Mouse (Mus musculus) midbrain, embryonic 12.5 days (tissue): ENCODE measurements around the gene Dlx3. TPM values are rescaled to one million over a fixed set of nuclear protein-coding genes. Genes with fewer than 3 reads are reported as not detected.

Experiments
- ATAC-seq: fragments of 200-750 bp; cut with Nextera tagmentation; 2 replicates; pipeline ENCODE4 v1.8.0; 2017; ENCODE audit warnings: low read depth, moderate TSS enrichment, moderate library complexity; ENCODE audit not compliant: low FRiP score
- H3K27ac ChIP-seq: fragments of 300-500 bp; sonication (generic); replicated peaks from 2 replicates; pipeline ENCODE4 v1.5.1; 2016; ENCODE audit warnings: mild to moderate bottlenecking
- H3K27me3 ChIP-seq: fragments of 300-500 bp; sonication (generic); 2 replicates; pipeline ENCODE4 v1.6.1; 2016; ENCODE audit warnings: mild to moderate bottlenecking
- H3K36me3 ChIP-seq: fragments of 300-500 bp; sonication (generic); 2 replicates; pipeline ENCODE4 v1.6.1; 2016
- H3K4me1 ChIP-seq: fragments of 300-500 bp; sonication (generic); 2 replicates; pipeline ENCODE4 v1.6.1; 2016
- H3K4me2 ChIP-seq: fragments of 300-500 bp; sonication (generic); replicated peaks from 2 replicates; pipeline ENCODE4 v1.6.1; 2016; ENCODE audit warnings: mild to moderate bottlenecking, moderate library complexity
- H3K4me3 ChIP-seq: fragments of 300-500 bp; sonication (generic); 2 replicates; pipeline ENCODE4 v1.5.1; 2016; ENCODE audit warnings: mild to moderate bottlenecking
- H3K9ac ChIP-seq: fragments of 300-500 bp; sonication (generic); replicated peaks from 2 replicates; pipeline ENCODE4 v1.6.1; 2016; ENCODE audit warnings: mild to moderate bottlenecking, moderate library complexity
- H3K9me3 ChIP-seq: fragments of 300-500 bp; sonication (generic); 2 replicates; pipeline ENCODE4 v1.6.1; 2016; ENCODE audit warnings: mild to moderate bottlenecking
- WGBS: fragments of 180-500 bp; shearing (Covaris S2); methylation state at CpG from one replicate; pipeline ENCODE4 v1.1.7; 2016; 5-methylcytosine and 5-hydroxymethylcytosine counted together
- polyA plus RNA-seq: library from polyadenylated mRNA; unstranded; fragments of >200 nt; fragmentation: Nextera tagmentation; extraction: Ambion mirVana; gene quantifications from 2 replicates; pipeline ENCODE4 v1.2.1, GENCODE M21; 2016

Gene Dlx3
- polyA plus RNA-seq, 1 experiment from 2014 or later = 0.71 TPM

DNA sequence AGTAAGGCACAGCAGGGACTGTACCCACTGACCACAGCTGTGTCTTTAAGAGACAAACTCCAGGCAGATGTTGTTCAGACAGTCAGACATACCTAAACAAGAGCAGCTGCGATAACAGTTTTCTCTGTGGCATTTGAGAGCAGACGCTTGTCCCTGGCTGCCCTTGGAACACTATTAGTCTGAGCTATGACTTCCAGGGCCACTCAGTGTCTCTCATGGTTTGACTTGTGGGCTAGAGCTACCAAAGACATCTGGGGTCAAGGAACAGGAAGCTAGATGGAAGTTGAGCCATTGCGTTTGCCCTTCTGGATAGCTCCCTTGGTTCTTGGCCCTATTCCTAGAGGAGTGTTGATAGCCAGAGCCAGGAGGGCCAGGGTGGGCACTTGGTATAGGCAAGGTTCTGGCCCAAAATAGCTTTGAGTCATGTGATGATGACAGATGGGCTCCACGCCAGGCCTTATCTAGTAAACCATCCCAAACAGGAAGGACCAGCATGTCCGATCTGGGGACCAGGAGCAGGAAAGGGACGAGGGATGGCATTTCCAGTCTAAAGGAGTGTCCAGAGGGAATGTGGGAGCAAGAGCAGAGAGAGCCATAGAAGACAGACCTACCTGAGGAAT is 40.6 kb upstream of the Dlx3 start:
- peaks cover 62% of the 10 kb centered on the region for H3K27me3 ChIP-seq
- no peak overlapping the region for H3K4me3 ChIP-seq
- H3K4me1 ChIP-seq = peaks cover 16% of the 10 kb centered on the region
- H3K9ac ChIP-seq = no peak overlapping the region
- H3K27ac ChIP-seq = no peak overlapping the region
- H3K9me3 ChIP-seq = no peaks in the 10 kb centered on the region
- ATAC-seq = no peak
- WGBS = 87% methylated on average over 6 of the region's 6 CpGs
- H3K36me3 ChIP-seq = no peaks in the 10 kb centered on the region
- no peak overlapping the region for H3K4me2 ChIP-seq

- H3K9me3 ChIP-seq = no peaks in the 10 kb centered on the region
- H3K9ac ChIP-seq = no peak overlapping the region
- peaks cover 48% of the 10 kb centered on the region for H3K27me3 ChIP-seq
- H3K4me2 ChIP-seq = no peak overlapping the region
- ATAC-seq = no peak
- no peak overlapping the region for H3K27ac ChIP-seq
- peaks cover 10% of the 10 kb centered on the region for H3K4me1 ChIP-seq
- no peaks in the 10 kb centered on the region for H3K36me3 ChIP-seq
- H3K4me3 ChIP-seq = no peak overlapping the region
- WGBS = 83% methylated on average over 6 of the region's 6 CpGs
Observed at GRCm38 (mm10) chr11:95080783-95081182, 39.1 kb upstream of the Dlx3 start.

- 92% methylated on average over 7 of the region's 7 CpGs for WGBS
- H3K4me1 ChIP-seq = 0 out of 2 replicates have a peak, but pooled peaks cover 2% of the 10 kb centered on the region
Observed at GRCm38 (mm10) chr11:95082896-95083295, 37.0 kb upstream of the Dlx3 start.

GRCm38 (mm10) chr11:95084175-95084574 is 35.7 kb upstream of the Dlx3 start:
- no peak for ATAC-seq
- H3K4me2 ChIP-seq = no peak overlapping the region

More at GRCm38 (mm10) chr11:95082896-95083295, 37.0 kb upstream of the Dlx3 start:
- H3K27ac ChIP-seq = no peak overlapping the region
- no peak overlapping the region for H3K4me3 ChIP-seq
- no peaks in the 10 kb centered on the region for H3K36me3 ChIP-seq
- no peak overlapping the region for H3K4me2 ChIP-seq
- H3K9me3 ChIP-seq = no peaks in the 10 kb centered on the region
- H3K27me3 ChIP-seq = peaks cover 27% of the 10 kb centered on the region
- no peak for ATAC-seq
- H3K9ac ChIP-seq = no peak overlapping the region

GRCm38 (mm10) chr11:95084811-95085382 is 35.0 kb upstream of the Dlx3 start:
- 36% methylated on average over 5 of the region's 5 CpGs for WGBS
- Histone ChIP-seq H3K9ac (no peak overlapping the region), H3K9me3 (no peaks in the 10 kb centered on the region), H3K4me2 (no peak overlapping the region), H3K27me3 (peaks cover 8% of the 10 kb centered on the region), H3K36me3 (no peaks in the 10 kb centered on the region), H3K4me3 (no peak overlapping the region), H3K27ac (no peak overlapping the region), H3K4me1 (0 out of 2 replicates have a peak, but pooled peaks cover 2% of the 10 kb centered on the region)
- no peak for ATAC-seq

More at GRCm38 (mm10) chr11:95084175-95084574, 35.7 kb upstream of the Dlx3 start:
- WGBS = 28% methylated on average over 4 of the region's 4 CpGs
- Histone ChIP-seq H3K27me3 (peaks cover 14% of the 10 kb centered on the region), H3K4me1 (0 out of 2 replicates have a peak, but pooled peaks cover 2% of the 10 kb centered on the region), H3K9ac (no peak overlapping the region), H3K4me3 (no peak overlapping the region), H3K36me3 (no peaks in the 10 kb centered on the region), H3K27ac (no peak overlapping the region), H3K9me3 (no peaks in the 10 kb centered on the region)

DNA sequence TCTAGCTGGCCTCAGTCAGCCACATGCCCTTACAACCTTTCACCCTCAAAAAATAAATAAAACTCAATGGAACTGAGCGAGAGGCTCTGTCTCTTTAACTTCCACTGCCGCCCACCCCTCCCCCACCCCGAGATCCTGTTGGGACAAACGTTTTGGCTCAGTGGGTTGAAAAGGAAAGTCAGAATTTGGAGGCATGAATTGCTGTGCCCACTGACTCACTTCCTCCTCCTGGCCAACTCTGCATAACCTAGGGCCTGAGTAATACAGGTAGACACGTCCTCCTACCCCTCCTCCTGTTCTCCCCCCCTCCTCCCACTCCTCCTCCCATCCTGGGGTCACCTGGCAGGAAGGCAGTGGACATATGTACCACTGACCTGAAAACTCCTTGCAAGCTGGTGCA is 34.2 kb upstream of the Dlx3 start:
- H3K4me3 ChIP-seq = no peak overlapping the region
- ATAC-seq = no peak
- no peak overlapping the region for H3K27ac ChIP-seq
- no peaks in the 10 kb centered on the region for H3K9me3 ChIP-seq
- peaks cover 4% of the 10 kb centered on the region; the same call in 1 of the 2 replicates for H3K27me3 ChIP-seq
- no peaks in the 10 kb centered on the region for H3K36me3 ChIP-seq
- 13% methylated on average over 5 of the region's 5 CpGs for WGBS
- H3K9ac ChIP-seq = no peak overlapping the region
- 0 out of 2 replicates have a peak, but pooled peaks cover 2% of the 10 kb centered on the region for H3K4me1 ChIP-seq
- no peak overlapping the region for H3K4me2 ChIP-seq

GRCm38 (mm10) chr11:95086229-95086628 is 33.7 kb upstream of the Dlx3 start:
- H3K4me3 ChIP-seq = no peak overlapping the region
- H3K9me3 ChIP-seq = no peaks in the 10 kb centered on the region
- no peak for ATAC-seq
- peaks cover 4% of the 10 kb centered on the region; the same call in 1 of the 2 replicates for H3K27me3 ChIP-seq
- H3K9ac ChIP-seq = no peak overlapping the region
- 0 out of 2 replicates have a peak, but pooled peaks cover 2% of the 10 kb centered on the region for H3K4me1 ChIP-seq
- H3K4me2 ChIP-seq = no peak overlapping the region
- H3K27ac ChIP-seq = no peak overlapping the region
- 52% methylated on average over 5 of the region's 5 CpGs for WGBS
- no peaks in the 10 kb centered on the region for H3K36me3 ChIP-seq

DNA sequence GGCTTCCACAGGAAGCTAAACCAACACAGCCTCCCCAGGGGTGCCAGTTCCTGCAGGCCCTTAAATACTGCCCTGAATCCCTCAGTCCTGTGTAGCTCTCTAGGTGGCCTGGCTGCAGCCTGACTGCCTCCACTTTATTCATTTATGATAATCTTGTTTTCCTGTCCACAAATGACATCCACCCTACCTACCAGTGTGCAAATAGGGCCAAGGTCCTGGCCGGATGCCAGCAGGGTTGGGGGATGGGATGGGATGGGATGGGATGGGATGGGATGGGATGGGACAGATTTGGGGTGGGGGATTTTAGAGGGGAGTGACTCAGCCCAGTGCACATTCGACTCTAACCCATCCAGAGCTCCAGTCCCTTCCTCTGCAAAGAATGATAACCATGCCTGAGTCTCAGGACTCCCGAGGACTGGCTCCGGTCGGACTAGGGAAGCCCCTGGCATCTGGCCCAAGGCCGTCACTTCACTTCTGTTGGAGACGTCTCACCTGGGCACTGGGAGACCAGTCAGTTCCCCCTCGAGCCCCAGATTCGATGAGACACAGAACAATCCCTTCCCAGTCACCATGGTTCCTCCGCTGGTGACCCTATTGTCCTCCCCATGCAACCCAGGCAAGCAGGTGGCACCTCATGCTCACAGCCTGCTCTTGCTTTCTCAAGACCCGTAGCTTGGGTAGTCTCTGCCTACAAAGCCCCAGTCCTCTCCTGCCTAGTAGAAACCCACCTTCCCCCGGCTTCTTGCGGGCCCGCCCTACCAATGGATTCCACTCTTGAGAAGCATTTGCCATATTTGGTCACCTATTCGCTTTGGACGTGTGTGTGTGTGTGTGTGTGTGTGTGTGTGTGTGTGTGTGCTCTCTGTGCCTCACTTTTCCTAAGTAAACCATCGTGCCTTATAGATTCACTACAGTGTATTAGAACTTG is 32.4 kb upstream of the Dlx3 start:
- H3K4me1 ChIP-seq = 0 out of 2 replicates have a peak, but pooled peaks cover 2% of the 10 kb centered on the region
- no peak overlapping the region for H3K9ac ChIP-seq
- H3K36me3 ChIP-seq = no peaks in the 10 kb centered on the region
- no peak overlapping the region for H3K4me2 ChIP-seq
- WGBS = 69% methylated on average over 17 of the region's 17 CpGs
- H3K27ac ChIP-seq = no peak overlapping the region
- no peak for ATAC-seq
- no peak overlapping the region for H3K4me3 ChIP-seq
- no peaks in the 10 kb centered on the region for H3K9me3 ChIP-seq
- peaks cover 4% of the 10 kb centered on the region; the same call in 1 of the 2 replicates for H3K27me3 ChIP-seq

- Histone ChIP-seq H3K4me1 (0 out of 2 replicates have a peak, but pooled peaks cover 2% of the 10 kb centered on the region), H3K27ac (no peak overlapping the region), H3K9me3 (no peaks in the 10 kb centered on the region), H3K4me3 (no peak overlapping the region), H3K36me3 (no peaks in the 10 kb centered on the region), H3K4me2 (no peak overlapping the region), H3K9ac (no peak overlapping the region), H3K27me3 (no peaks in the 10 kb centered on the region)
- ATAC-seq = no peak
- 56% methylated on average over 7 of the region's 7 CpGs for WGBS
Observed at GRCm38 (mm10) chr11:95088286-95088685, 31.6 kb upstream of the Dlx3 start.

GRCm38 (mm10) chr11:95088857-95089779 is 30.8 kb upstream of the Dlx3 start:
- H3K4me1 ChIP-seq = 0 out of 2 replicates have a peak, but pooled peaks cover 2% of the 10 kb centered on the region
- ATAC-seq = no peak
- H3K9ac ChIP-seq = no peak overlapping the region
- H3K27me3 ChIP-seq = no peaks in the 10 kb centered on the region
- WGBS = 74% methylated on average over 16 of the region's 16 CpGs
- H3K4me2 ChIP-seq = no peak overlapping the region
- no peaks in the 10 kb centered on the region for H3K9me3 ChIP-seq
- no peaks in the 10 kb centered on the region for H3K36me3 ChIP-seq
- no peak overlapping the region for H3K4me3 ChIP-seq
- H3K27ac ChIP-seq = no peak overlapping the region

- Histone ChIP-seq H3K4me1 (peaks cover 6% of the 10 kb centered on the region; the same call in 1 of the 2 replicates), H3K36me3 (no peaks in the 10 kb centered on the region), H3K27me3 (no peaks in the 10 kb centered on the region), H3K9me3 (no peaks in the 10 kb centered on the region), H3K9ac (no peak overlapping the region), H3K4me2 (no peak overlapping the region), H3K4me3 (no peak overlapping the region), H3K27ac (no peak overlapping the region)
- 90% methylated on average over 5 of the region's 5 CpGs for WGBS
- no peak for ATAC-seq
Observed at GRCm38 (mm10) chr11:95093077-95093476, 26.8 kb upstream of the Dlx3 start.
